Mouse (Mus musculus): ENCODE data around the gene Glt28d2.

Gene Glt28d2

GRCm38 (mm10) chr3:85878911-85879310 lies 8.4 kb downstream of the Glt28d2 start:
- DNase-seq (ENCODE audit: low spot score in 2 of 2) = no peak

DNA sequence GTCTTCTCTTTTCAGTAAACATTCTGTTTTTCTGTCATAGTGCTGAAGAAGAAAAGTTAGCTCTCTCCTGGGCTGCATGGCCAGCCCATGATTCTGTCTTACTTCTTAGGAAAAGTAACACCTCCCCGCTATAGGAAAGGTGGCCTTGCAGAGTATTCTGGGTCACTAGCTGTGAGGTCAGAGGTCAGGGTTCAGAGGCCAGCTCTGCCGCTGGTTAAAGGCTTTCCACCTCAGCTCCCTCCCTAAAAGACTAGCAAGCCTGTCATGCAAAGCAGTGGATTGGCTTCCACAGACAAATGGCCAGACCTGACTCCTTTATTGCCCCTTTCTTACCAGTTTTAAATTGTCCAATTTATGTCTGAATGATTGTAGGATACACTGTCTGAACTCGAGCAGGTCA lies 23.3 kb downstream of the Glt28d2 start:
- no peak for DNase-seq (ENCODE audit: low spot score in 2 of 2)

- no peak for DNase-seq (ENCODE audit: low spot score in 2 of 2)
Observed at GRCm38 (mm10) chr3:85862886-85863285, 24.4 kb downstream of the Glt28d2 start.

GRCm38 (mm10) chr3:85860996-85861395 lies 26.3 kb downstream of the Glt28d2 start:
- DNase-seq (ENCODE audit: low spot score in 2 of 2) = no peak

DNA sequence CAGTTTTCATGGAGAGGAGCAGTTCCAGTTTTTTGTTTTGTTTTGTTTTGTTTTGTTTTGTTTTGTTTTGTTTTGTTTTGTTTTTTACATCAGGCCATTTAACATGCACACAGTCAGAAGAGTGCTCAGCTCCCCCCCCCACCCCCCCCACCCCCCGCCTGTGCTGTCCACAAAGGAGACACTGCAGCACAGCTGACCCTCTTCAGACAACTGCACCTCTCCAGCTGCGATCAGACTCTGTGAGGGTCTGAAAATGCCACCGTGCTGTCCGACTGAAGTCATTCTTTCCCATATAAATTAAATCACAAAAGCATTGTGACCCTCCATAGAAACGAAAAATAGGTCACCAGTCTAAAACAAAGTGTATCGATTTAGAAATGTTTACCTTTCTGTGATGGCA lies 28.0 kb downstream of the Glt28d2 start:
- DNase-seq (ENCODE audit: low spot score in 2 of 2) = no peak

- no peak for DNase-seq (ENCODE audit: low spot score in 2 of 2)
Observed at GRCm38 (mm10) chr3:85858140-85859135, 28.9 kb downstream of the Glt28d2 start.

GRCm38 (mm10) chr3:85857083-85857482 lies 30.2 kb downstream of the Glt28d2 start:
- DNase-seq (ENCODE audit: low spot score in 2 of 2) = no peak

- DNase-seq (ENCODE audit: low spot score in 2 of 2) = no peak
Observed at GRCm38 (mm10) chr3:85855947-85856346, 31.4 kb downstream of the Glt28d2 start.

DNA sequence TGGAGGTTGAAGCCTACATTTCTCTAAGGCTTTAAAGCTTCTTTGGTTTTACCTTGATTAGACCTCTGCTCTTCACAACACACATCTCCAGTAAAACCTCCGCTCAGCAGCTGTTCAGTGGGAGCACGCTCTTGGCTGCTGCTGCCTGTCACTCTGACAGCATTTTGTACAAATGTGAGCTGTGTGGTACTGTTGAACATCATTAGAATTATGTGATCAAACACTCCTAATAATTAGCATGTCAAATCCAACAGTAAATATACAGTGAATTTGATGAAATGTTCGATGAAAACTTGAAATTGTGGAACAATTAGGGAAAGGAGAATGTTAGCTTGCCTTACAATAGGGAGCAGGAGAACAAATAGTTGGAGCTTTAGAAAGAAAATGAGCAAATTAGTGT lies 32.3 kb downstream of the Glt28d2 start:
- no peak for DNase-seq (ENCODE audit: low spot score in 2 of 2)

DNA sequence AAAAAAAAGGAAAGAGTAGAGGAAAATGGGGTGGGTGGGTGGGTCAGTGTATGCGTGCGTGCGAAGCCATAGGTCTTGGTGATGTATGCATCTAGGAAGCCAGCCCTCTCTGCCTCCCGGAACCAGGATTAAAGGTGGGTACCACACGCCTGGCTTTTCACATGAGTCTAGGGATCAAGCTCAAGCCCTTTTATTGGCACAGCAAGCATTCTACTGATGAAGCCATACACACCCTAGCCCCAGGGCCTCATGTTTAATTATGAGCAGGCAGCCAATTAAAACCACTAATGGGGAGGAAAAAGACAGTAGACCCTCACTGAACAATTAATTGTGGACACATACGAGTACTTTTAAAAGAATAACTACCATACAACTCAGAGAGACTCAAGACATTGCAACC lies 33.2 kb downstream of the Glt28d2 start:
- DNase-seq (ENCODE audit: low spot score in 2 of 2) = no peak

DNA sequence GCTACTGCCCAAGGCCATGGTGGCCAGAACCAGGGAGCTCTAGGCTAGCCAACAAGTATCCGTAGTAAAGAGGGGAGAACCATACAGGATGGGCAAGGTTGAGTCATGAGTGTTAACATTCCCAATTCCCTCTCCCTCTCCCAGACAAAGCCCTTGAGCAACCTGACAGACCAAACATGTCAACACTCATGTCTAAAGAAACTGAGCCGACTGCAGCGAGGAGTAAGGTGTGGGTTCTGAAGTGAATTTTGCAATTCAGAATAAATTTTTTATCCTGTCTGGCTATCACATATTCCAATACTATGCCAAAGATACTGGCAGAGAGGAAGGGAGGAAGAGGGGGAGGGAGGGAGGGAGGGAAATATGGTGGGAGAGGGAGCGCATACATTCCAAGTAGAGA lies 33.6 kb downstream of the Glt28d2 start:
- no peak for DNase-seq (ENCODE audit: low spot score in 2 of 2)

DNA sequence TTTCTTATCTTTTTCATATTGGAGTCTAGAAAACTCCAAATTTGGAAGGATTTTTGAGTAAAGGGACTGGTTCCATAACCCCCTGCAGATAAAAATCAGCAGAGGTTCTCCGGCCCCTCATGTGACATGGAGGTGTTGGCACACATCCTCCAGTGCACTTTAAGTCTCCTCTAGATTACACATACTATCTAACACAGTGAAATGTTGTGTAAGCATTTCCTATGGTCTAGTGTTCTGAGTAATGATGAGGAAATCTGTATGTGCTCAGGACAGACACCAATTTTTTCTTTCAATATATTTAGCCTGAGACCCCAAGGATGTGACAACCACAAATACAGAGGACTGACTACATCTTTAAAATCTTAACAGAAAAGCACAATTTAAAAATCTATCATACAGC lies 37.2 kb downstream of the Glt28d2 start:
- no peak for DNase-seq (ENCODE audit: low spot score in 2 of 2)

DNA sequence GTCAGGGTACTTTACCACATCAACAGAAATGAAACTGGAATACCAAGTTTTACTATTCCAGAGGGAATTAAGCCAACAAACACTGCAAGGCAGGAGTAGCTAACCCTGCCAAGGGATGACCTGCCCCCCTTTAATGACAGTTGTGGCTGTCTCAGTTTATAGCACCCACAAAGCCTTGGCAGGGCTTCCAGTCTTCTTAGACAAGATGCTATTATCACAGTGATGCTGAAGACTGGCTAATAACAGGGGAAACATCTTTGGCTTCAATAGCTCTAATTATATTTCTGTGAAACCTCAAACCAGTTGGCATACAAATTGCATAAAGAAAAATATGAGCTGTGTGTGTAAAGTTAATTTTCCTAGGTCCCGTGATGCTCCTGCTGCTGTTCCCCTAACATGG lies 41.0 kb downstream of the Glt28d2 start:
- DNase-seq (ENCODE audit: low spot score in 2 of 2) = no peak

DNA sequence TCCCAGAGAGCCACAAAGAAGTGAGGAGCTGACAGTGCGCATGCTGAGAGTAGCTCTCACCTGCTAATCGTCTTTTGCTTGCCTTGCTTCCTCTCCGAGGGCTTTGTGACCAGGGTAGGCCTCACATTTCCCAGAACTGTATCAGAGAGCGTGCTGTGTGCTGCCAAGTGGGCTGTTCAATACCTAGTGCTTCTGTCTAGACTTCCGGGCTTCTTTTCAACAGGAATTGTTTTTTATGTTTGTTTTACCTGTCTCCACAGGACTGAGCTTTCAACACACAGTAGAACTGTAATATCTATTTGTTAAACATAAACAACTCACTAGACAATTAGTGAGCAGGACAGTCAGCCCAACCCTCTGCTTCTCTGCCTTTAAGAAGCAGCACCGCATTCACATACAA lies 42.0 kb downstream of the Glt28d2 start:
- no peak for DNase-seq (ENCODE audit: low spot score in 2 of 2)

DNA sequence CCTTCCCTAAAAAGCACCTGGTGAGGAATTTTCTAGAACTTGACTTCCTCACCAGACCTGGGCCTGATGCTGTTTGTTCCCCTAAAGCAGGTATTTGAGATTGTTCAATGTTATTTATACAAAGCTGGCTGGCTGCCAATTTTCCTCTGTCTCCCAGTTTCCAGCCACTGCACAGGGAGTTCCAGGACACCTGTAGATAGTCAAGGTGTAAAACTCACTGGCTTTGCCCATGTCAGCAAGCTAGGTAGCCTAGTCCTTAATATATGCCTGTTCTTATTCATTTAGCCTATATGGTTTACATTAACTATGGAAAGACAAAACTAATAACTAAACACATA lies 44.5 kb downstream of the Glt28d2 start:
- DNase-seq (ENCODE audit: low spot score in 2 of 2) = no peak

DNA sequence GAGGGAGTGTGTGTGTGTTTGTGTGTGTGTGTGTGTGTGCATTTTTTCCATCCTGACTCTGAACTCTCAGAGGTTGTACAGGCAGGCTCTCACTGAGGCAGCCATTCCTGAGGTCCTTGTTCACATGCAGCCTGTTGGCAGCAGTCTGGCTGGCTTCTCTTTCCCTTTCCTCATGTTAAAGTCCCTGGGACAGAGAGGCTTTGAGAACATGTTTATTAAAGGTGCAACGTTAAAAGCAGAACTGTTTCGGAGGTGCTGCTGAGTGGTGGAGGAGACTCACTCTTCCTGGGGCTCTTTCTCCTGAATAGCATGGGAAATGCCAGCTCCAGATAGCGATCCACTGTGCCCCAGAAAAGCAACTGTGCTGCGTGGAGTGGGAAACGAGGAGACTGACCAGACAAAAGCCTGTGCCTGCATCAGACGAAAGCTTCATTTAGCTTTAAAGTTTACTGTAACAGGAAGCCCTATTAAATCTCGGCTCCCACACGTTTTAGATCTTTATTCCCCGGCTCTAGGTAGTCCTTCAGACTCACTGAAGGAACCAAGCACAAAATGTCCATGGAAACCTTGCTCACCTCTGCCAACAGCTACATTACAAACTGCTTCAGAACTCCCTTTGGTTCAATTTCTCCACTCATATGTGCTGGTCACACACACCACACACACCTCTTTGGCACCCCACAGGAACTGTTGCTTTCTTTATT lies 45.0 kb downstream of the Glt28d2 start:
- no peak for DNase-seq (ENCODE audit: low spot score in 2 of 2)

- no peak for DNase-seq (ENCODE audit: low spot score in 2 of 2)
Observed at GRCm38 (mm10) chr3:85841454-85842176, 45.7 kb downstream of the Glt28d2 start.

DNA sequence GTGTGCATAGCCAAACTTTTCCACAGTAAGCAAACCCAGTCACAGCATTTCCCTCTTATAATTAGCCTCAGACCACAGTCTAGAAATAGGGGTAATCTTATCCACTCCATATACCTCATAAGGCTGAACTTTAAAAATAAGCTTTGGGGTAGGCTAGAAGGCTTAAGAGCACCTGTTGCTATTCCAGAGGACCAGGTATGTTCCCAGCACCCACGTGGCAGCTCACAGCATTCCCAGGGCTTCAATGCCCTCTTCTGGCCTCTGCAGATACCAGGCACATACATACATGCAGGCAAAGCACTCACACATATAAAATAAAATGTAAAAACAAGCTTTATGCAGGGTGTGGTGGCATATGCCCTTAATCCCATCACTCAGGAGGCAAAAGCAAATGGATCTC lies 53.7 kb downstream of the Glt28d2 start:
- DNase-seq (ENCODE audit: low spot score in 2 of 2) = no peak

DNA sequence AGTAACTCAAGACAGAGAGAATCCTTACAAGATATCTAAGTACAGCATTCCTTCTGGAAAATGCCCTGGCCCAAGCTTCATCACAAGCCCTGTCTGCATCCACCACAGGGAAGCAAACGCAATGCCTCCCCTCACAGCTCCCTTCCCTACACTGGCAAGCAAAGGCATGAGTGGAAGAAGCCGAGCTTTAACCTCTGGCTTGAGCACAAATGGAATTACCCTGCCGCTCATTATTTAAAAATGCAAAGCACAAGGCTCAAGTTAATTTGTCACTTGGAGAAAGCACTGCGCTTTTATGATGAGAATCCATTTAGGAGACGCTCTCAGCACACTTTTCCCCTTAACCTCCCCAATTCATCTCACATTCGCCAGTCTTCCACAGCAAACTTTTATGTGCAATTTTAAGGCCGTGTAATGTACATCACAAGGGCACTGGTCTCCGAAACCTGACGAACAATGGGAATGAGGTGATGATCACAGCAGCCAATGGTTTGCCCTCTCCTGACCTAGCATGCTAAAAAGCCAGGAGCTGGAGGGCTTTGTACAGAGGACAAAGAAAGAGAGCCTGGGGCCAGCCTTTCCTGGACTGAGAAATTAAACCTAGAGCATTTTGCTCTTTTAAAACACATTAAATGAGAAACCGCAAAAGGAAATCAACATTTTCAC lies 54.7 kb downstream of the Glt28d2 start:
- no peak for DNase-seq (ENCODE audit: low spot score in 2 of 2)

GRCm38 (mm10) chr3:85831785-85832184 lies 55.5 kb downstream of the Glt28d2 start:
- no peak for DNase-seq (ENCODE audit: low spot score in 2 of 2)

GRCm38 (mm10) chr3:85829047-85829446 lies 58.3 kb downstream of the Glt28d2 start:
- DNase-seq (ENCODE audit: low spot score in 2 of 2) = no peak

DNA sequence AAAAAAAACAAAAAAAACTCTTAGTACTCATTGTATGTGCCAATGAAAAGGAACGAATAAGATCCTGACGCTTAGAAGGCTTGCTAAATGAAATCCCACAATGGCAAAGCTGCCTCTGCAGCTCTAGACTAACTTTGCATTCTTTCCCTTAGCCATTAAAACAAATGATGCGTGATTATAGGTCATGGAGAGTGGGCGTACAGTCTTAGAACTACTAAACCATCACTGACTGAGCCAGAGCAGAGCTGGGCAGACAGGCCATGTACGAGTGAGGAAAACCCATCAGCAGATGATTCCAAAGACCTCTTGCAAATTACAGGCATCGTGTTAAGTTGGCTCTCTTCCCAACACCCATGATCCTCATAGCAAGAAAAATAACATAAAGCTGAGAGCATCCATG lies 59.5 kb downstream of the Glt28d2 start:
- DNase-seq (ENCODE audit: low spot score in 2 of 2) = no peak
